Mouse (Mus musculus) left cerebral cortex, adult 9 months (tissue): ENCODE measurements around the gene Sik3.
"Not testable (repeated sequence)": the region's sequence is repeated elsewhere in the genome, so short reads cannot be mapped to it uniquely, and the experiment has no call there.

Experiments used
- DNase-seq, 2 experiments: peaks; one replicate each; pipeline ENCODE4 v3.0.0; 2022; ENCODE audit warnings: low spot score in 2 of 2

Gene Sik3

DNA sequence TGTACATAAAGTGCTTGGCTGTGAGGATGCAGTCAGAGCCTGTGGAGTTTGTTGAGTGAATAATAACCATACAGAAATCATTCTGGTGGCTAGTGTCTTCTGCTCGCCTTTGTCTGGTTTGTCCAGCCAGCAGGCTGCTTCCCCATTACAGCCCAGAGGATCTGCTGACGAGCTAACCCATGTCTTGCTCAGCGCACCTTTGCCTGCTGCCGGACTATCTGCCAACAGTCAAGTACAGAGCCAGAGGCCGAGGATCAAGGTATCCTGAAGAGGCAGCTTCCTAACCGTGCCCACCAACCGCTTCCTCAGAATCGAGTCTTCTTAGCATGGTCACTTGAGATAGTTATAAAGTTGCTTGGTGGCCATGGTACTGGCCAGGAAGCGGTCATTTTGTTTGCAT lies 93.5 kb downstream of the Sik3 start:
- DNase-seq, result no peak

DNA sequence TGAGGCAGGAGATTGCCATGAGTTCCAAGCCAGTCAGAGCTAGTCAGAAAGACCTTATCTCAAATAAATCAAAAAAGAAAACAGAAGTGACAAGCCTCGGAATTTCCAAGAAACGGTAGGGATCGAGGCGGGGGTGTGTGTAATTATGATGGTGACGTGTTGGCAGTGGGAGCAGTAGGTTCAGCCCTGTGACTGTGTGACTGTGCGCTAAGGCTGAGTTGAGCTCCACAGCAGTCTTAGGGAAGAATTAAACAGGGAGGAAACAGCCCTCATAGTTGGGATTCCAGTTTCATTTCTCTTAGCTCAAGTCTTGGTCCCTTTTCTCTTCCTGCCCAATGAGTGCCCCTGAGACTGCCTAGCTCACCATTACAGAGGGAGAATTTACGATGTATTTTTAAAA lies 98.0 kb downstream of the Sik3 start:
- no peak for DNase-seq

DNA sequence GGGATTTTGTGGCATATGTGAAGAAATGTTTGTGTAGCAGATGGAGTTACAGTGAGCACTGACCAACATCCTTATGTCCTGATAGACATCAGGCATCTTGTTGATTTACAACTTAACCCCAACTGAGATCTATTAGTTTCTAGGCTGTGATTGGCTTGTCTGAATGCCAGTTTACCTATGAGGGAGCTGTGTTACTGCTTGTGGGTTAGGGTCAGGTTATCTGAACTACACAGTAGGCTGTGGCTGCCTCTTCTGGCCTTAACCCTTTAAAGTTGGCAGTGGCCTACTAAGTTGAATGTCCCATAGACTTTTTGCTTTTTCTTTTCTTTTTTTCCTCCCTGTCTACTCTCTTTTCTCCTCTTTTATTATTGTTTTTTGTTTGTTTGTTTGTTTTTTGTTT lies 98.7 kb downstream of the Sik3 start:
- no peak for DNase-seq

GRCm38 (mm10) chr9:46112246-46112645 lies 99.6 kb downstream of the Sik3 start:
- DNase-seq, result no peak

DNA sequence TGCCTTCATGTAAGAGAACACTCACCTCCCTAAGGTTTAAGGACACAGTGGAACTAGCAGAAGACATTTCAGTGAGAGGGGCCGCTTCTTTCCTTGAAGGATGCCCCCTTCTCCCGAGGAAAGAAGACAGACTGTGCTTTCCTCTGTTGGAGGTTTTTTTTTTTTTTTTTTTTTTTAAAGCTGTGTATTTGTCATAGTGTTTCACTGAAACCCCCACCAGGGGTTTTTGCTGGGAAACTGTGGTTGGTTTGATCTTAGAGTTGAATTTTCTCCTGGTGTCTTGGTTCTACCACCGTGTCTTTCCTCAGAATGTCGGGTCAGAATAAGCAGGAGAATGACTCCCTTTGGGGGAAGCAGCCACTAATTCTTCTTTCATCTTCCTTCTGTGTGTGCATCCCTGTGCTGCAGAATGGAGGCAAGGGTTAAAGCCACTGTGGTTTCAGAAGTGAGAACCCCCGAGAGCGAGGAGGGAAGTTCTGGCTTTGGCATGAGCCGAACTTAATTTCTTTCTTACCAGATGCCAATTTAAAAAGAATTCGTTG lies 106.3 kb downstream of the Sik3 start:
- DNase-seq, result no peak

DNA sequence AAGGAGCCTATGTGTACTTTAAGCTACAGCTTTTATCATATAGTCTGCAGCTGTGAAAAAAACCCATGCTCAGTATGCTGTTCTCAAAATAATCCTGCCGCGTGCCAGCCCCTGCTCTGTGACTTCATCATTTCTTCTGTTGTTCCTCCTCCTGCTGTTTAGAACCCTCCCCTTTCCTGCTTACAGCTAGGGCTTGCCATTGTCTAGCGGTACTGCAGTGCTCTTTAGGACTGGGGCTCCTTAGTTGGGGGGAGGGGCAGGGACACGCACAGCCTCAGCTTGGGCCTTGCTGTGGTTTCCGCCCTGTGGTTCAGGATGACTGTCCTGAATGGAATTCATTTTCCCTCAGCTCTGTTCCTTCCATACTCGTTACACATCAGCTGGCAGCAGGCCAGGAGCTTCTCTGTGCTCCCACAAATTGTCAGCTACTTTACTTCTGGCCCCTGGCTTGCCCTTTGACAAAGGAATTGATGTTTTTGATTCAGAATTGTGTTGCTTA lies 107.4 kb downstream of the Sik3 start:
- DNase-seq, result peak; percentile 33 to 41

- DNase-seq, result no peak
Observed at GRCm38 (mm10) chr9:46120468-46121253, 108.0 kb downstream of the Sik3 start.

DNA sequence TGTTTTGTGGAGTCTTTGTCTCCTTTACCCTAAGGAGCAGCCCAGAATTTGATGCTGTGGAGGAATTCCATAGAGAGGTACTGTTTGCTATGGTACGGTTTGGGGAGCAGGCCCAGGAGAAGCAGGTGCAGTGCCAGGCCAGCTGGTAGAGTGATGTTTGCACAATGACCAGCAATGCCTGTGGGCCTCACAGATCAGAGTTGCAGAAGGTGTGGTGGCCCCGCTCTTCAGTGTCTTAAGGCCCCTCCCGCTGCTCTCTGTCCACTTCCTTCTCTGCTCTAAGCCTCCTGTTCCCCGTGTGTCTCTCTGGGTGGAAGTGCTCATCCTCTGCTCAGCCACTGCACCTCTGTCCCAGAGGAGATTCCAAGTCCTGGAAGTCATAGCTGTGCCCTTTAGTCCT lies 108.9 kb downstream of the Sik3 start:
- DNase-seq, result no peak

- no peak for DNase-seq
Observed at GRCm38 (mm10) chr9:46122731-46123130, 110.1 kb downstream of the Sik3 start.

DNA sequence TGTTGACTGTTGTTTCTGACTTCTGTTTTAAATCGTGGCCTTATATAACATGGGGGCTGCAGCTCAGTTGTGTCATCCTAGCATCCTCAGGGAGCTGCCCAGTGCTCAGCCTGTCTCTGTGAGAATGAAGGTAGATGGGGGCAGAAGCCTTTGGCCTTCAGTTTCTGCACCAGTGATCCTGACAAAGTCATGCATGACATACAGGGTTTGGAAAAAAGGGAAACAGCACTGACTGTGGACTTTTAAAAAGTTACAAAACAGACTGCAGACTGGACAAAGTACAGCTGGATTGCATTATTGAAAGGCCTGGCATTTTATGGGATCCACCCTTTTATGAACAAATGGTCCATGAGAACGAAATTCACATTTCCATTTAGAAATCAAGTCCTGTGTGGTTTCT lies 113.7 kb downstream of the Sik3 start:
- no peak for DNase-seq

DNA sequence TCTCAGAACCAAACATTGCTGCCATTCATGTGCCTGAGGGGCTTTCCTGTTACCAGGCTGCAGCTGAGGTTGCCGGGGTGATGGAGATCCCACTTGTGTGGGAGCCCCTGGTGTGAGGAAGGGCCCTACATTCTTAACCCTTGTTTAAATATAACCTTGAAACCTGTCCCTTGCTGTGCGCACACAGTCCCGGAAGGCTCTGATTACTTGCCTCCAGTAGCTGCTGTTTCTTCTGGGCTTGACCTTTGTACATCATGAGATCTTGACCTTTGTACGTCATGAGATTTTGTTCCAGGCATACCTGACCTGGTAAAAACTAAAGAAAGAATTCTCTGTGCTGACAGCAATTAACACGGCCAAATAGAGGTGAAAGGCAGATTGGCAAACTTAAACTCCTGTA lies 114.7 kb downstream of the Sik3 start:
- no peak for DNase-seq

GRCm38 (mm10) chr9:46129241-46129640 lies 116.6 kb downstream of the Sik3 start:
- DNase-seq, result no peak

DNA sequence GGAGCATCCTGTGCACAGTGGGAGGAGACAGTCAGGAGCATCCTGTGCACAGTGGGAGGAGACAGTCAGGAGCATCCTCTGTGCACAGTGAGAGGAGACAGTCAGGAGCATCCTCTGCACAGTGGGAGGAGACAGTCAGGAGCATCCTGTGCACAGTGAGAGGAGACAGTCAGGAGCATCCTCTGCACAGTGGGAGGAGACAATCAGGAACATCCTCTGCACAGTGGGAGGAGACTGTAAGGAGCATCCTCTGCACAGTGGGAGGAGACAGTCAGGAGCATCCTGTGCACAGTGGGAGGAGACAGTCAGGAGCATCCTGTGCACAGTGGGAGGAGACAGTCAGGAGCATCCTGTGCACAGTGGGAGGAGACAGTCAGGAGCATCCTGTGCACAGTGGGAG lies 120.2 kb downstream of the Sik3 start:
- DNase-seq, result not testable (repeated sequence)

GRCm38 (mm10) chr9:46138831-46139230 lies 126.2 kb downstream of the Sik3 start:
- no peak for DNase-seq

DNA sequence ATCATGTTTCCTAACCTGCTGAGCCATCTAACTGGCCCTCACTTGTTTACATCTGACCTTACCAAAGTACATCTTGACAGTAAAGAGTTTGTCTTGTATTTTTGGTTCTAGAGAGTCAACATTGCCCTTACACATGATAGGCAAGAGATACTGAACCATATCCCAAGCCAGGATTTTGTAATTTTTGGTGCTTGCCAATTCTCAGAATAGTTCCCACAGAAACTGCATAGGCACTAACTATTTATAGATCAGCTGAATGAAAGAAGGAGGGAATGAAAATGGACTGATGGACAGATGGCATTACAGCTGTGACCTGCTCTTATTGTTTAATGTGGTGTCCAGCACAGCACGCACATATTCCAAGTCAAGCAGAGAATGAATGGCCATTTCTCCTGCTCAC lies 128.2 kb downstream of the Sik3 start:
- DNase-seq, result no peak

- no peak for DNase-seq
Observed at GRCm38 (mm10) chr9:46142031-46142430, 129.4 kb downstream of the Sik3 start.

GRCm38 (mm10) chr9:46142492-46142891 lies 129.9 kb downstream of the Sik3 start:
- DNase-seq, result no peak

- DNase-seq, result no peak
Observed at GRCm38 (mm10) chr9:46144976-46145375, 132.4 kb downstream of the Sik3 start.

GRCm38 (mm10) chr9:46146437-46146836 lies 133.8 kb downstream of the Sik3 start:
- no peak for DNase-seq

DNA sequence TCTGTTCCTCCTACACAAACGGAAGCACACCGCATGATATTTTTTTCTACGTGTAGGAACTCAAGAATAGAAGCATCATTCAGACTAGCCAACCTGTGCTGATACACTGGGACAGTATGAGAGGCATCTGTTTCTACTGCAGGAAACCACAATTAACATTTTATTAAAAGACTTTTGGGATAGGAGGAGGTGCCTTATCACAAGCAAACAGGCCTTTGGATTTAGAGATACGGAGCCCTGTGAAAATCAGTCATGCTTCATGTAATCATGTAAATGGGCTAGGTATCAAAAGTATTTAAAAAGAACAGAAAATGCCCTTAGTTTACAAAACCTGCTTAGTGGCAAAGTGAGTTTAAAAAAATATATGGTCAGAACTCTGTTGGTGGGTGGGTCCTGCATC lies 136.1 kb downstream of the Sik3 start:
- no peak for DNase-seq

DNA sequence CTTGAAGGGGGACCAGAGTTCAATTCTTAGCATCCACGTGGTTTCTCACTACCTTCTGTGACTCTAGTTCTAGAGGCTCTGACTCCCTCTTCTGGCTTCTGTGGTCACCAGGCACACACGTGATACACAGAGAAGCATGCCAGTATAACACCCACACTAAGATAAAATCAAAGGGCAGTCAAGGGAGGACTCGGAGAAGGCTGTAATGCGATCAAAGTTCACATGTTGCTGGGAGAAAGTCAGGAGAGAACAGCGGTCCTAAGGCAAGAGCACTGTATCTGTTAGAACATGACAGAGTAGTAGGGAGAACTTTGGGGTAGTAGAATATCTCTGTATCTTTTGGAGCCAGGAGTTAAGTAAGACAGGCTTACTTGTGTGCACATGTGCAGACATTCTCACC lies 136.8 kb downstream of the Sik3 start:
- DNase-seq, result no peak

DNA sequence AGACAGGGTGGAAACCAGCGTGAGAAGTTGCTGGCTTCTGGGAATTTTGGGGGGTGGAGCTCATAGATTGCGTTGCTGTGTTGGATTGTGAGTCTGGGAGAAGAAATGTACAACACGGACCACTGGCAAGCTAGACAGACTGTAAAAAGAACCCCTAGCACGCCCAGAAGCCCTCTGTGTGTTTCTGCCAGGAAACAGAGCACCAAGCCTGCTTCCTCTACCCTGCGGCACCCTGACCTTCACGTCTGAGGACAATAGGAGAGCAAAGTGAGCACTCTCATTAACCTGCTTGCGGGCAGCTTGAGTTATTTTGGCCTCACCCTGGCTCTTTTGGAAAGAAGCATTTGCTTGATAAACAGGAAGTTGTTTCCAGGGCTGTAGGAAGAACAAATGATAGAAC lies 137.5 kb downstream of the Sik3 start:
- no peak for DNase-seq

GRCm38 (mm10) chr9:46150890-46151703 lies 138.5 kb downstream of the Sik3 start:
- DNase-seq, result no peak
